Mouse (Mus musculus): ENCODE results near the gene Ormdl2. TPM values are rescaled to one million over a fixed set of nuclear protein-coding genes. Genes with fewer than 3 reads are reported as not detected.

The Ormdl2 gene
- 23.6 and 27.6 TPM in 2 replicates for polyA plus RNA-seq (2015; fragmentation: Nextera tagmentation; extraction: Ambion mirVana)

DNA sequence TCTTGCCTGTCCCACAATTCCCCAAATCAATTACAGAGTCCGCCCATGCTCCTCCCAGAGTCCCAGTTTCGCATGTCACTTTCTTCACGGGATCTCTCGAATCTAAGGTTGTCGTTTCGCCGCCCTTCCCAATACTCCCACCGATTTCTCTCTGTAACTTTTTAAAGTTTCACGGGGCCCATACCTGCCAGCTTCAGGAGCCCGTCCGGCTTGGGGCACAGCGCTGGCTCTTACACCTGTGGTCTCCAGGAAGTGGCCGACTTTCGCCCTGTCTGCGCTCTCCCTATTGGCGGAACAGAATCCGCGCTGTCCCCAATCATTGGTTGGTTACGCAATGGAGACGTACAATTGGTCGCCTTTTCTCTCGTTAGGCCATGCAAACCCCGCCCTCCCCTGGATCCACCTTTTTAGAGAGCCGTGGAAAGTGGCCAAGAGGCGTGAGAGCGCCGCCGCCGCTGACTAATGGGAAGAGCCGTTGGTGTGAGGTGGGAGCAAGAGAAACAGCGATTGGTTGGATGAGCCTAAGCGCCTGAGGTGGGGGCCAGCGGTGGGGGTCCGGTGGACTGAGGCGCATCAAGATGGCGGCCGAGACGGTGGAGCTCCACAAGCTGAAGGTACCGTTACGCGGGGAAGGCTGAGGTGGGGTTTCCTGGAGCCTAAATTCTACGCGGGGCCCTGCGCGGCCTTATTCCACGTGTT, at the start of gene Ormdl2:
Gene Ormdl2, minus strand, starts transcription at position 288 of the 699 bp plus-strand sequence.
- peak; percentile 100 for ATAC-seq
- H3K4me2 ChIP-seq (ENCODE audit: low read length): peak within 1 kb of the TSS; percentile 90
- peak within 1 kb of the TSS; percentile 86 for H3K4me3 ChIP-seq (ENCODE audit: low read length)
- under 1% methylated on average over 46 of the region's 46 CpGs for whole genome bisulfite sequencing
- peaks cover 21% of the 10 kb centered on the region for H3K36me3 ChIP-seq (ENCODE audit: control insufficient read depth, insufficient read depth, low read length)
- H3K27ac ChIP-seq (ENCODE audit: low read depth, low read length): peak within 1 kb of the TSS; percentile 66
- H3K4me1 ChIP-seq (ENCODE audit: control insufficient read depth, insufficient read depth, low read depth, low read length): peaks cover 12% of the 10 kb centered on the region
- peak within 1 kb of the TSS; percentile 88 for H3K9ac ChIP-seq (ENCODE audit: low read depth, low read length)
- H3K9me3 ChIP-seq (ENCODE audit: control insufficient read depth, low read length): no peaks in the 10 kb centered on the region
- no peaks in the 10 kb centered on the region for H3K27me3 ChIP-seq (replicated peaks; ENCODE audit: control insufficient read depth, insufficient read depth, low read length)

- Histone ChIP-seq H3K36me3 (ENCODE audit: control insufficient read depth, insufficient read depth, low read length) (0 out of 2 replicates have a peak, but pooled peaks cover 6% of the 10 kb centered on the region), H3K4me1 (ENCODE audit: control insufficient read depth, insufficient read depth, low read depth, low read length) (no peaks in the 10 kb centered on the region), H3K4me2 (ENCODE audit: low read length) (no peak overlapping the region), H3K9me3 (ENCODE audit: control insufficient read depth, low read length) (no peaks in the 10 kb centered on the region), H3K9ac (ENCODE audit: low read depth, low read length) (no peak overlapping the region), H3K4me3 (ENCODE audit: low read length) (no peak overlapping the region), H3K27ac (ENCODE audit: low read depth, low read length) (no peak overlapping the region), H3K27me3 (replicated peaks; ENCODE audit: control insufficient read depth, insufficient read depth, low read length) (no peaks in the 10 kb centered on the region)
- no peak for ATAC-seq
- WGBS: 89% methylated on average over 3 of the region's 3 CpGs
Measured at GRCm38 (mm10) chr10:128870341-128870740, 48.9 kb upstream of the Ormdl2 start.

DNA sequence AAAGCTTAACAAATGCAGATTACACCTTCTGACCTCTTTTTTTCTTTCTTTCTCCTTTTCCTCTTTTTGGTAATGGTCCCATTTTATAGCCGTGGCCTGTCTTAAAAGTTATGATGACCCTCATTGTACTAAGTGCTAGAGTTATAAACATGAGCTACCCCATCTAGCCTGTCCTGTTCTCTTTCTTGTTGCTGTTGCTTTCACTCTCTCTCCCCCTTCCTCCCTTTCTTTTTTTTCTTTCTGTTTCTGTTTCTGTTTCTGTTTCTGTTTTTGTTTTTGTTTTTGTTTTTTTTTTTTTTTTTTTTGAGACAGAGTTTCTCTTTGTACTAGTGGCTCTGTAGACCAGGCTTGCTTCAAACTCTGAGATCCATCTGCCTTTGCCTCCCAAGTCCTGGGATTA, 45.1 kb upstream of the Ormdl2 start:
- no peak overlapping the region for H3K27ac ChIP-seq (ENCODE audit: low read depth, low read length)
- no peak overlapping the region for H3K4me2 ChIP-seq (ENCODE audit: low read length)
- H3K27me3 ChIP-seq (replicated peaks; ENCODE audit: control insufficient read depth, insufficient read depth, low read length): no peaks in the 10 kb centered on the region
- H3K9ac ChIP-seq (ENCODE audit: low read depth, low read length): no peak overlapping the region
- no peak overlapping the region for H3K4me3 ChIP-seq (ENCODE audit: low read length)
- no peaks in the 10 kb centered on the region for H3K9me3 ChIP-seq (ENCODE audit: control insufficient read depth, low read length)
- 0 out of 2 replicates have a peak, but pooled peaks cover 5% of the 10 kb centered on the region for H3K36me3 ChIP-seq (ENCODE audit: control insufficient read depth, insufficient read depth, low read length)
- WGBS: 92% methylated on average over 1 of the region's 1 CpGs
- ATAC-seq: no peak
- no peaks in the 10 kb centered on the region for H3K4me1 ChIP-seq (ENCODE audit: control insufficient read depth, insufficient read depth, low read depth, low read length)

DNA sequence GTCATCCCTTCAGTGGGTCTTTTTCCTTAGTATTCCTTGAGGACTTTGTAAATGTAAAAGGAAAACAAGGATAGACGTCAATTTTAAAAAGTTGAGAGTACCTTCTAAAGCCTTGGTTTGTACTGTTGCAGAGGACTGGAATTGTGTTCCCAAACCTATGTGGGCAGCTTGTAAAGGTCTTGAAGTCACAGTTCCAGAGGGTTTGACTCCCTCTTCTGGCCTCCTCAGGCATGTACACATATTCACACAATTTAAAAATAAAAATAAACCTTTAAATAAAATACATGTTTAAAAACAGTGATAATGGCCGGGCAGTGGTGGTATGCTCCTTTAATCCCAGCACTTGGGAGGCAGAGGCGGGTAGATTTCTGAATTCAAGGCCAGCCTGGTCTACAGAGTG, 44.6 kb upstream of the Ormdl2 start:
- no peak overlapping the region for H3K27ac ChIP-seq (ENCODE audit: low read depth, low read length)
- 0 out of 2 replicates have a peak, but pooled peaks cover 2% of the 10 kb centered on the region for H3K36me3 ChIP-seq (ENCODE audit: control insufficient read depth, insufficient read depth, low read length)
- 88% methylated on average over 3 of the region's 3 CpGs for WGBS
- H3K4me3 ChIP-seq (ENCODE audit: low read length): no peak overlapping the region
- no peak overlapping the region for H3K4me2 ChIP-seq (ENCODE audit: low read length)
- H3K9ac ChIP-seq (ENCODE audit: low read depth, low read length): no peak overlapping the region
- no peak for ATAC-seq
- no peaks in the 10 kb centered on the region for H3K9me3 ChIP-seq (ENCODE audit: control insufficient read depth, low read length)
- H3K27me3 ChIP-seq (replicated peaks; ENCODE audit: control insufficient read depth, insufficient read depth, low read length): no peaks in the 10 kb centered on the region
- no peaks in the 10 kb centered on the region for H3K4me1 ChIP-seq (ENCODE audit: control insufficient read depth, insufficient read depth, low read depth, low read length)

GRCm38 (mm10) chr10:128861176-128861575, 39.7 kb upstream of the Ormdl2 start:
- no peak for ATAC-seq
- Histone ChIP-seq H3K4me3 (ENCODE audit: low read length) (no peak overlapping the region), H3K4me2 (ENCODE audit: low read length) (no peak overlapping the region), H3K4me1 (ENCODE audit: control insufficient read depth, insufficient read depth, low read depth, low read length) (no peaks in the 10 kb centered on the region), H3K27ac (ENCODE audit: low read depth, low read length) (no peak overlapping the region), H3K36me3 (ENCODE audit: control insufficient read depth, insufficient read depth, low read length) (peaks cover 11% of the 10 kb centered on the region), H3K27me3 (replicated peaks; ENCODE audit: control insufficient read depth, insufficient read depth, low read length) (no peaks in the 10 kb centered on the region), H3K9ac (ENCODE audit: low read depth, low read length) (no peak overlapping the region), H3K9me3 (ENCODE audit: control insufficient read depth, low read length) (no peaks in the 10 kb centered on the region)

DNA sequence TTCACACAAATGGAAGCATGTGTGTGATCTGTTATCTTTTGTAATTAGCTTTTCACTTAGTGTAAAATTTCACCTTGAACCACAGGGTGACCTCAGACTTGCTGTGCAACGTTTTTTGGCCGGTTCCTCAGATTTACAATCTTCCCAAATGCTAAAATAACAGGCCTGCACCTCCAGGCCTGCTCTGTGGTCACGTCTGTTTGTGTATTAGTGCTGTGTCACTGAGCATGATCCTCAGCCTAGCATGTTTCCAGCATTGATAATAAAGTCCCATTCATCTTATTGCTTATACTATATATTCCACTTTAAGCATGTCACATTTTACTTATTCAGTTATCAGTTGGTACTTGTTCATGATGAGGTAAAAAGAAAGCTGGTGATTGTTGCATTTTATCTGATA, 28.9 kb upstream of the Ormdl2 start:
- 74% methylated on average over 3 of the region's 3 CpGs for WGBS

GRCm38 (mm10) chr10:128848426-128848825, 27.0 kb upstream of the Ormdl2 start:
- 73% methylated on average over 2 of the region's 2 CpGs for WGBS
- H3K9ac ChIP-seq (ENCODE audit: low read depth, low read length): no peak overlapping the region
- no peaks in the 10 kb centered on the region for H3K27me3 ChIP-seq (replicated peaks; ENCODE audit: control insufficient read depth, insufficient read depth, low read length)
- H3K4me3 ChIP-seq (ENCODE audit: low read length): no peak overlapping the region
- no peak overlapping the region for H3K27ac ChIP-seq (ENCODE audit: low read depth, low read length)
- H3K9me3 ChIP-seq (ENCODE audit: control insufficient read depth, low read length): no peaks in the 10 kb centered on the region
- no peak overlapping the region for H3K4me2 ChIP-seq (ENCODE audit: low read length)
- ATAC-seq: no peak
- peaks cover 4% of the 10 kb centered on the region; the same call in 1 of the 2 replicates for H3K4me1 ChIP-seq (ENCODE audit: control insufficient read depth, insufficient read depth, low read depth, low read length)
- peaks cover 15% of the 10 kb centered on the region for H3K36me3 ChIP-seq (ENCODE audit: control insufficient read depth, insufficient read depth, low read length)

More for the DNA sequence above, 28.9 kb upstream of the Ormdl2 start:
- no peak overlapping the region for H3K9ac ChIP-seq (ENCODE audit: low read depth, low read length)
- H3K9me3 ChIP-seq (ENCODE audit: control insufficient read depth, low read length): no peaks in the 10 kb centered on the region
- H3K36me3 ChIP-seq (ENCODE audit: control insufficient read depth, insufficient read depth, low read length): peaks cover 14% of the 10 kb centered on the region
- no peak for ATAC-seq
- H3K4me1 ChIP-seq (ENCODE audit: control insufficient read depth, insufficient read depth, low read depth, low read length): peaks cover 4% of the 10 kb centered on the region; the same call in 1 of the 2 replicates
- H3K27me3 ChIP-seq (replicated peaks; ENCODE audit: control insufficient read depth, insufficient read depth, low read length): no peaks in the 10 kb centered on the region
- H3K4me3 ChIP-seq (ENCODE audit: low read length): no peak overlapping the region
- H3K27ac ChIP-seq (ENCODE audit: low read depth, low read length): no peak overlapping the region
- no peak overlapping the region for H3K4me2 ChIP-seq (ENCODE audit: low read length)

- H3K27ac ChIP-seq (ENCODE audit: low read depth, low read length): no peak overlapping the region
- peaks cover 4% of the 10 kb centered on the region; the same call in 1 of the 2 replicates for H3K4me1 ChIP-seq (ENCODE audit: control insufficient read depth, insufficient read depth, low read depth, low read length)
- H3K9me3 ChIP-seq (ENCODE audit: control insufficient read depth, low read length): no peaks in the 10 kb centered on the region
- 98% methylated on average over 4 of the region's 4 CpGs for WGBS
- ATAC-seq: no peak
- H3K36me3 ChIP-seq (ENCODE audit: control insufficient read depth, insufficient read depth, low read length): peaks cover 24% of the 10 kb centered on the region
- H3K27me3 ChIP-seq (replicated peaks; ENCODE audit: control insufficient read depth, insufficient read depth, low read length): no peaks in the 10 kb centered on the region
- no peak overlapping the region for H3K4me3 ChIP-seq (ENCODE audit: low read length)
- H3K9ac ChIP-seq (ENCODE audit: low read depth, low read length): no peak overlapping the region
- no peak overlapping the region for H3K4me2 ChIP-seq (ENCODE audit: low read length)
Measured at GRCm38 (mm10) chr10:128846664-128847063, 25.2 kb upstream of the Ormdl2 start.

DNA sequence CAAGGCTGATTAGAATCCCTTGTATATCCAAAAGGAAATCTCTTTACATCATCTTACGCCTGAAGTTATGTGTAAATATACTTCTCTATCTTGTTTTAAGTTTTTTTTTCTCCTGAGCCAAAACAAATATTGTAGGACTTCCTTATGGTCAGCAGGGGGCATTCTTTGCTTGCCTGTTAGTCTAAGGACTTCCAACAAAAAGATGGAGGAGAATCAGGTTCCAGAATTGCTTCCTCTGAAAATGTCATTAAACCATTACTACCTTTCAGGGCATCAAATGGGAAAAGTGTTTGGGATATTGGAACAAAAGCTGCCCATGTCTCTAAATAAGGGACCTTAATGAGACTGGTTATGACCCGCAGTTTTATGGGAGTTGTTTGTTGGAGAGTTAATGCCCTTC, 24.1 kb upstream of the Ormdl2 start:
- no peak overlapping the region for H3K27ac ChIP-seq (ENCODE audit: low read depth, low read length)
- WGBS: 60% methylated on average over 2 of the region's 2 CpGs
- H3K4me2 ChIP-seq (ENCODE audit: low read length): no peak overlapping the region
- H3K9me3 ChIP-seq (ENCODE audit: control insufficient read depth, low read length): no peaks in the 10 kb centered on the region
- H3K27me3 ChIP-seq (replicated peaks; ENCODE audit: control insufficient read depth, insufficient read depth, low read length): no peaks in the 10 kb centered on the region
- no peak overlapping the region for H3K4me3 ChIP-seq (ENCODE audit: low read length)
- H3K36me3 ChIP-seq (ENCODE audit: control insufficient read depth, insufficient read depth, low read length): peaks cover 31% of the 10 kb centered on the region
- no peak for ATAC-seq
- peaks cover 4% of the 10 kb centered on the region; the same call in 1 of the 2 replicates for H3K4me1 ChIP-seq (ENCODE audit: control insufficient read depth, insufficient read depth, low read depth, low read length)
- no peak overlapping the region for H3K9ac ChIP-seq (ENCODE audit: low read depth, low read length)

Data from hindbrain, embryonic 16.5 days (tissue).